Mouse (Mus musculus): ENCODE data around the gene Gmeb2. TPM values are rescaled to one million over a fixed set of nuclear protein-coding genes. Genes with fewer than 3 reads are reported as not detected.

Gmeb2 gene
- polyA plus RNA-seq, 1 experiment from 2014 or later = 4.9 TPM

- Histone ChIP-seq H3K9me3 (ENCODE audit: low read length) (no peaks in the 10 kb centered on the region), H3K27ac (ENCODE audit: low read depth) (peak overlapping the region; percentile 89), H3K9ac (replicated peaks) (peak overlapping the region; percentile 95), H3K4me2 (ENCODE audit: low read depth, low read length) (peak overlapping the region; percentile 80), H3K4me1 (ENCODE audit: insufficient read depth) (peaks cover 26% of the 10 kb centered on the region), H3K36me3 (replicated peaks; ENCODE audit: insufficient read depth, low read length) (peaks cover 13% of the 10 kb centered on the region), H3K27me3 (ENCODE audit: insufficient read depth, low read length) (no peaks in the 10 kb centered on the region), H3K4me3 (ENCODE audit: low read depth, low read length) (peak overlapping the region; percentile 77)
- DNase-seq (no peak), ATAC-seq (no peak)
- TF ChIP-seq EP300 (IDR thresholded peaks at IDR 0.05; ENCODE audit: low read depth) (no peak), CTCF (IDR thresholded peaks at IDR 0.05; ENCODE audit: low read depth) (no peak)
- 42% methylated on average over 6 of the region's 6 CpGs for WGBS (ENCODE audit: insufficient replicate concordance)
These were observed 1.1 kb downstream of the Gmeb2 start for GRCm38 (mm10) chr2:181286629-181287337.

DNA sequence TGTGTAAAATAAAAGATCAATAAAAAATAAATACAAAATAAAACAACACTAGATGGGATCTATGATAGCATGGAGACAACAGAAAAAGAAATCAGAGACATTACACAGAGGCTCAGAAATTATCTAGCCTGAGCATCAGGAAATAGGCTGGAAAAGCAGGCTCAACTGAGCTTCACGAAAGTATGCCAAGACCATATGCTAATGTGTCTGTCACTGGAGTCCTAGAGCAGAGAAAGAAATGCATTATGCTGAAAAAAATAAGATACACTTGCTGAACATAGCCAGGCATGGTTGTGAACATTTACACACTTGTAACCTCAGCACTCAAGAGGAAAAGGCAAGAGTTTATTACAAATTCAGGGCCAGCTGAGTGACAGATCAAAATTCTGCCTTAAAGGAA, 7.9 kb downstream of the Gmeb2 start:
- TF ChIP-seq CTCF (IDR thresholded peaks at IDR 0.05; ENCODE audit: low read depth) (no peak), EP300 (IDR thresholded peaks at IDR 0.05; ENCODE audit: low read depth) (no peak)
- peaks cover 41% of the 10 kb centered on the region for H3K36me3 ChIP-seq (replicated peaks; ENCODE audit: insufficient read depth, low read length)
- WGBS (ENCODE audit: insufficient replicate concordance) = 85% methylated on average over 1 of the region's 1 CpGs
- no peaks in the 10 kb centered on the region for H3K27me3 ChIP-seq (ENCODE audit: insufficient read depth, low read length)
- no peak overlapping the region for H3K4me2 ChIP-seq (ENCODE audit: low read depth, low read length)
- H3K4me1 ChIP-seq (ENCODE audit: insufficient read depth) = peaks cover 20% of the 10 kb centered on the region
- ATAC-seq (no peak), DNase-seq (no peak)
- H3K4me3 ChIP-seq (ENCODE audit: low read depth, low read length) = no peak overlapping the region
- no peaks in the 10 kb centered on the region for H3K9me3 ChIP-seq (ENCODE audit: low read length)
- no peak overlapping the region for H3K9ac ChIP-seq (replicated peaks)
- no peak overlapping the region for H3K27ac ChIP-seq (ENCODE audit: low read depth)

- DNase-seq (no peak), ATAC-seq (peak; percentile 56)
- TF ChIP-seq CTCF (IDR thresholded peaks at IDR 0.05; ENCODE audit: low read depth) = no peak
- TF ChIP-seq EP300 (IDR thresholded peaks at IDR 0.05; ENCODE audit: low read depth) = no peak
- 49% methylated on average over 3 of the region's 3 CpGs for WGBS (ENCODE audit: insufficient replicate concordance)
- no peak overlapping the region for H3K9ac ChIP-seq (replicated peaks)
- no peaks in the 10 kb centered on the region for H3K27me3 ChIP-seq (ENCODE audit: insufficient read depth, low read length)
- peaks cover 14% of the 10 kb centered on the region for H3K4me1 ChIP-seq (ENCODE audit: insufficient read depth)
- no peak overlapping the region; the same call in 1 of the 2 replicates for H3K4me2 ChIP-seq (ENCODE audit: low read depth, low read length)
- H3K36me3 ChIP-seq (replicated peaks; ENCODE audit: insufficient read depth, low read length) = peaks cover 48% of the 10 kb centered on the region
- peak overlapping the region; percentile 30; the same call in 1 of the 2 replicates for H3K27ac ChIP-seq (ENCODE audit: low read depth)
- H3K4me3 ChIP-seq (ENCODE audit: low read depth, low read length) = no peak overlapping the region
- no peaks in the 10 kb centered on the region for H3K9me3 ChIP-seq (ENCODE audit: low read length)
These were observed 10.0 kb downstream of the Gmeb2 start for GRCm38 (mm10) chr2:181277866-181278265.

- Histone ChIP-seq H3K9ac (replicated peaks) (no peak overlapping the region), H3K4me1 (ENCODE audit: insufficient read depth) (peaks cover 14% of the 10 kb centered on the region), H3K36me3 (replicated peaks; ENCODE audit: insufficient read depth, low read length) (peaks cover 47% of the 10 kb centered on the region), H3K9me3 (ENCODE audit: low read length) (no peaks in the 10 kb centered on the region), H3K27ac (ENCODE audit: low read depth) (no peak overlapping the region), H3K27me3 (ENCODE audit: insufficient read depth, low read length) (no peaks in the 10 kb centered on the region), H3K4me3 (ENCODE audit: low read depth, low read length) (no peak overlapping the region), H3K4me2 (ENCODE audit: low read depth, low read length) (no peak overlapping the region)
- TF ChIP-seq CTCF (IDR thresholded peaks at IDR 0.05; ENCODE audit: low read depth) (no peak), EP300 (IDR thresholded peaks at IDR 0.05; ENCODE audit: low read depth) (no peak)
- DNase-seq = no peak
- 52% methylated on average over 1 of the region's 1 CpGs for WGBS (ENCODE audit: insufficient replicate concordance)
- ATAC-seq = no peak
These were observed 11.1 kb downstream of the Gmeb2 start for GRCm38 (mm10) chr2:181276766-181277165.

DNA sequence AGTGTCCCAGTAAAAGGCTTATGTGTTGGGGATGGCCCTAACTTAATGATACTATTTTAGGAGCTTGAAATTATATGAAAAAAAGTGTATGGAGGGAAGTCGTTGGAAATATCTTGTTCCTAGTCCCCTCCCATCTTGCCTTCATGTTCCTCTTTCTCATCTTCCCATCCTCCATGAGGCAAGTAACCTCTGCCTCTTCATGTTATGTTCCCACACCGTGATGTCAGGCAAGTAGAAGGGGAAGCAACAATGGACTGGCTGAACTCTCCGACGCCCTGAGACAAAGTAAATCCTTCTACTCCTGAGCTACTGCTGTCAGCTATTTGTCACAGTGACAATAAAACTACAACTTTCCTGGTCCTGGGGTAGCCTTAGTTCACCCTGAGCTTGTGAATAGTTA, 13.2 kb downstream of the Gmeb2 start:
- ATAC-seq = peak; percentile 40; the same call in 1 of the 2 replicates
- no peak overlapping the region for H3K9ac ChIP-seq (replicated peaks)
- no peaks in the 10 kb centered on the region for H3K27me3 ChIP-seq (ENCODE audit: insufficient read depth, low read length)
- no peak for DNase-seq
- H3K4me3 ChIP-seq (ENCODE audit: low read depth, low read length) = no peak overlapping the region
- WGBS (ENCODE audit: insufficient replicate concordance) = 64% methylated on average over 4 of the region's 4 CpGs
- H3K9me3 ChIP-seq (ENCODE audit: low read length) = no peaks in the 10 kb centered on the region
- no peak overlapping the region; the same call in 1 of the 2 replicates for H3K27ac ChIP-seq (ENCODE audit: low read depth)
- no peak for TF ChIP-seq CTCF (IDR thresholded peaks at IDR 0.05; ENCODE audit: low read depth)
- no peak for TF ChIP-seq EP300 (IDR thresholded peaks at IDR 0.05; ENCODE audit: low read depth)
- H3K4me2 ChIP-seq (ENCODE audit: low read depth, low read length) = no peak overlapping the region
- H3K4me1 ChIP-seq (ENCODE audit: insufficient read depth) = peaks cover 14% of the 10 kb centered on the region
- peaks cover 58% of the 10 kb centered on the region for H3K36me3 ChIP-seq (replicated peaks; ENCODE audit: insufficient read depth, low read length)

DNA sequence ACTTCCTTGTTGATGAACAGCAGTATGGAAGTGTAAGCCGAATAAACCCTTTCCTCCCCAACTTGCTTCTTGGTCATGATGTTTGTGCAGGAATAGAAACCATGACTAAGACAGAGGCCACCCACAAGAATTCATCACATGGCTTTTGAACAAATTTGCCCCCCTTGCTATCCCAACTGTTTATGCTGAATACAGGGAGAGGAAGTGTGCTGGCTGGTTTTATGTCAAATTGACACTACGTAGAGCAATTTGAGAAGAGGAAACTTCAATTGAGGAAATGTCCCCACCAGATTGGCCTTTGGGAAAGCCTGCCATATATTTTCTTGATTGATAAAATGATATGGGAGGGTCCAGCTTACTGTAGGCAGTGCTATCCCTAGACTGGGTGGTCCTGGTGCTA, 14.0 kb downstream of the Gmeb2 start:
- ATAC-seq = no peak; the same call in 1 of the 2 replicates
- Histone ChIP-seq H3K4me1 (ENCODE audit: insufficient read depth) (peaks cover 14% of the 10 kb centered on the region), H3K36me3 (replicated peaks; ENCODE audit: insufficient read depth, low read length) (peaks cover 64% of the 10 kb centered on the region), H3K9me3 (ENCODE audit: low read length) (no peaks in the 10 kb centered on the region), H3K27ac (ENCODE audit: low read depth) (0 out of 2 replicates have a peak overlapping the region, but pooled peaks have one; percentile 12), H3K9ac (replicated peaks) (no peak overlapping the region), H3K27me3 (ENCODE audit: insufficient read depth, low read length) (no peaks in the 10 kb centered on the region), H3K4me2 (ENCODE audit: low read depth, low read length) (no peak overlapping the region), H3K4me3 (ENCODE audit: low read depth, low read length) (no peak overlapping the region)
- no peak for TF ChIP-seq EP300 (IDR thresholded peaks at IDR 0.05; ENCODE audit: low read depth)
- TF ChIP-seq CTCF (IDR thresholded peaks at IDR 0.05; ENCODE audit: low read depth) = no peak
- 72% methylated on average over 2 of the region's 2 CpGs for WGBS (ENCODE audit: insufficient replicate concordance)
- no peak for DNase-seq

All from liver, postnatal 0 days (tissue).